Mouse (Mus musculus): Measurements from ENCODE around the gene Mpg.
A peak's percentile ranks its signal among the peaks of the same experiment; 100 is the strongest.

The Mpg gene

GRCm38 (mm10) chr11:32232848-32233247 is 6.5 kb downstream of the Mpg start:
- no peak for DNase-seq (ENCODE audit: low read depth, low spot score)
- peaks cover 6% of the 10 kb centered on the region for H3K36me3 ChIP-seq (ENCODE audit: control insufficient read depth, insufficient read depth, low read length, poor library complexity, severe bottlenecking)
- H3K27me3 ChIP-seq (ENCODE audit: control insufficient read depth, insufficient read depth, low read length, poor library complexity, severe bottlenecking) = no peaks in the 10 kb centered on the region

GRCm38 (mm10) chr11:32233895-32234294 is 7.6 kb downstream of the Mpg start:
- no peak for DNase-seq (ENCODE audit: low read depth, low spot score)
- H3K27me3 ChIP-seq (ENCODE audit: control insufficient read depth, insufficient read depth, low read length, poor library complexity, severe bottlenecking) = no peaks in the 10 kb centered on the region
- peaks cover 6% of the 10 kb centered on the region for H3K36me3 ChIP-seq (ENCODE audit: control insufficient read depth, insufficient read depth, low read length, poor library complexity, severe bottlenecking)

GRCm38 (mm10) chr11:32234816-32235485 is 8.6 kb downstream of the Mpg start:
- Histone ChIP-seq H3K27me3 (ENCODE audit: control insufficient read depth, insufficient read depth, low read length, poor library complexity, severe bottlenecking) (no peaks in the 10 kb centered on the region), H3K36me3 (ENCODE audit: control insufficient read depth, insufficient read depth, low read length, poor library complexity, severe bottlenecking) (peaks cover 6% of the 10 kb centered on the region)
- DNase-seq (ENCODE audit: low read depth, low spot score) = no peak

- peaks cover 6% of the 10 kb centered on the region for H3K36me3 ChIP-seq (ENCODE audit: control insufficient read depth, insufficient read depth, low read length, poor library complexity, severe bottlenecking)
- H3K27me3 ChIP-seq (ENCODE audit: control insufficient read depth, insufficient read depth, low read length, poor library complexity, severe bottlenecking) = no peaks in the 10 kb centered on the region
- no peak for DNase-seq (ENCODE audit: low read depth, low spot score)
These were observed 9.3 kb downstream of the Mpg start for GRCm38 (mm10) chr11:32235646-32236045.

- no peak for DNase-seq (ENCODE audit: low read depth, low spot score)
- Histone ChIP-seq H3K36me3 (ENCODE audit: control insufficient read depth, insufficient read depth, low read length, poor library complexity, severe bottlenecking) (peaks cover 8% of the 10 kb centered on the region), H3K27me3 (ENCODE audit: control insufficient read depth, insufficient read depth, low read length, poor library complexity, severe bottlenecking) (no peaks in the 10 kb centered on the region)
These were observed 9.8 kb downstream of the Mpg start for GRCm38 (mm10) chr11:32236132-32236531.

GRCm38 (mm10) chr11:32236712-32237410 is 10.6 kb downstream of the Mpg start:
- H3K36me3 ChIP-seq (ENCODE audit: control insufficient read depth, insufficient read depth, low read length, poor library complexity, severe bottlenecking) = peaks cover 9% of the 10 kb centered on the region; the same call in 1 of the 2 replicates
- DNase-seq (ENCODE audit: low read depth, low spot score) = peak; percentile 48

GRCm38 (mm10) chr11:32237411-32237795 is 11.1 kb downstream of the Mpg start:
- no peaks in the 10 kb centered on the region for H3K27me3 ChIP-seq (ENCODE audit: control insufficient read depth, insufficient read depth, low read length, poor library complexity, severe bottlenecking)
- no peak for DNase-seq (ENCODE audit: low read depth, low spot score)
- peaks cover 8% of the 10 kb centered on the region; the same call in 1 of the 2 replicates for H3K36me3 ChIP-seq (ENCODE audit: control insufficient read depth, insufficient read depth, low read length, poor library complexity, severe bottlenecking)

More at GRCm38 (mm10) chr11:32236712-32237410, 10.6 kb downstream of the Mpg start:
- H3K27me3 ChIP-seq (ENCODE audit: control insufficient read depth, insufficient read depth, low read length, poor library complexity, severe bottlenecking) = no peaks in the 10 kb centered on the region

- peak; percentile 88 for DNase-seq (ENCODE audit: low read depth, low spot score)
- no peaks in the 10 kb centered on the region for H3K27me3 ChIP-seq (ENCODE audit: control insufficient read depth, insufficient read depth, low read length, poor library complexity, severe bottlenecking)
- peaks cover 8% of the 10 kb centered on the region; the same call in 1 of the 2 replicates for H3K36me3 ChIP-seq (ENCODE audit: control insufficient read depth, insufficient read depth, low read length, poor library complexity, severe bottlenecking)
These were observed 12.0 kb downstream of the Mpg start for GRCm38 (mm10) chr11:32238093-32238860.

GRCm38 (mm10) chr11:32241391-32241790 is 15.1 kb downstream of the Mpg start:
- no peaks in the 10 kb centered on the region for H3K27me3 ChIP-seq (ENCODE audit: control insufficient read depth, insufficient read depth, low read length, poor library complexity, severe bottlenecking)
- 0 out of 2 replicates have a peak, but pooled peaks cover 6% of the 10 kb centered on the region for H3K36me3 ChIP-seq (ENCODE audit: control insufficient read depth, insufficient read depth, low read length, poor library complexity, severe bottlenecking)
- no peak for DNase-seq (ENCODE audit: low read depth, low spot score)

- DNase-seq (ENCODE audit: low read depth, low spot score) = no peak
- no peaks in the 10 kb centered on the region for H3K27me3 ChIP-seq (ENCODE audit: control insufficient read depth, insufficient read depth, low read length, poor library complexity, severe bottlenecking)
- H3K36me3 ChIP-seq (ENCODE audit: control insufficient read depth, insufficient read depth, low read length, poor library complexity, severe bottlenecking) = peaks cover 6% of the 10 kb centered on the region; the same call in 1 of the 2 replicates
These were observed 15.9 kb downstream of the Mpg start for GRCm38 (mm10) chr11:32242209-32242608.

GRCm38 (mm10) chr11:32243205-32243955 is 17.1 kb downstream of the Mpg start:
- no peak for DNase-seq (ENCODE audit: low read depth, low spot score)

GRCm38 (mm10) chr11:32244064-32244463 is 17.8 kb downstream of the Mpg start:
- no peak for DNase-seq (ENCODE audit: low read depth, low spot score)
- H3K27me3 ChIP-seq (ENCODE audit: control insufficient read depth, insufficient read depth, low read length, poor library complexity, severe bottlenecking) = no peaks in the 10 kb centered on the region
- H3K36me3 ChIP-seq (ENCODE audit: control insufficient read depth, insufficient read depth, low read length, poor library complexity, severe bottlenecking) = peaks cover 6% of the 10 kb centered on the region; the same call in 1 of the 2 replicates

More at GRCm38 (mm10) chr11:32243205-32243955, 17.1 kb downstream of the Mpg start:
- Histone ChIP-seq H3K36me3 (ENCODE audit: control insufficient read depth, insufficient read depth, low read length, poor library complexity, severe bottlenecking) (peaks cover 6% of the 10 kb centered on the region; the same call in 1 of the 2 replicates), H3K27me3 (ENCODE audit: control insufficient read depth, insufficient read depth, low read length, poor library complexity, severe bottlenecking) (no peaks in the 10 kb centered on the region)

GRCm38 (mm10) chr11:32244617-32245016 is 18.3 kb downstream of the Mpg start:
- no peaks in the 10 kb centered on the region for H3K27me3 ChIP-seq (ENCODE audit: control insufficient read depth, insufficient read depth, low read length, poor library complexity, severe bottlenecking)
- no peak for DNase-seq (ENCODE audit: low read depth, low spot score)
- peaks cover 6% of the 10 kb centered on the region; the same call in 1 of the 2 replicates for H3K36me3 ChIP-seq (ENCODE audit: control insufficient read depth, insufficient read depth, low read length, poor library complexity, severe bottlenecking)

- Histone ChIP-seq H3K36me3 (ENCODE audit: control insufficient read depth, insufficient read depth, low read length, poor library complexity, severe bottlenecking) (peaks cover 6% of the 10 kb centered on the region; the same call in 1 of the 2 replicates), H3K27me3 (ENCODE audit: control insufficient read depth, insufficient read depth, low read length, poor library complexity, severe bottlenecking) (no peaks in the 10 kb centered on the region)
- DNase-seq (ENCODE audit: low read depth, low spot score) = no peak
These were observed 19.3 kb downstream of the Mpg start for GRCm38 (mm10) chr11:32245614-32246013.
